Mouse (Mus musculus): ENCODE results near the gene P3h1. TPM values are rescaled to one million over a fixed set of nuclear protein-coding genes. Genes with fewer than 3 reads are reported as not detected.
A peak's percentile ranks its signal among the peaks of the same experiment; 100 is the strongest.

Gene P3h1
- total and polyA plus RNA-seq, 3 experiments: 15.7 to 30.2 TPM; not detected in 1

DNA sequence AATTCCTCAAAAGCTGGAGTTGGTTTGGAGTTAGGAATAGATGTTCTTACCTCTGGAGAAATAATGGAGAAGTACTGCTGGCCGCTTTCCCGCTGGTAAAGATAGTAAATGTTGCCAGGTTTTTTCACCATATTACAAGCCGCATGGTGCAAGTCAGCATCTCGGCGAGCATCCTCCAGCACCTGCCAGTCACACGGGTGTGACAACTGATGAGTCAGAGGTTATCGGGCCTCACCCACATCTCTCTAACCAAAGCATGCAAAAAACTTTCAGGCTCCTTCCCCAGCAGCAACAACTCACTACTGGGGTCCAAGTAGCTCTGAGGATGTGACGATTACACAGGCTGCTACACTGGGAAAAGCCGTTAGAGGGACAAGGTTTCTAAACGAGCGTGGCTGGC lies 6.0 kb upstream of the P3h1 start (continued):
- no peak for TF ChIP-seq CHD1 (IDR thresholded peaks at IDR 0.05; ENCODE audit: low read depth, low read length)
- TF ChIP-seq ETS1 (IDR thresholded peaks at IDR 0.05; ENCODE audit: low read depth, low read length): peak; percentile 56
- TF ChIP-seq MXI1 (IDR thresholded peaks at IDR 0.05; ENCODE audit: low read depth, low read length): peak; percentile 36; the same call in 1 of the 2 replicates
- no peak for TF ChIP-seq ZNF384 (IDR thresholded peaks at IDR 0.05; ENCODE audit: low read depth, low read length)
- no peak for TF ChIP-seq KAT2A (conservative IDR thresholded peaks at IDR 0.05; ENCODE audit: low read depth, low read length)
- no peak for TF ChIP-seq TBP (IDR thresholded peaks at IDR 0.05; ENCODE audit: low read depth, low read length)
- no peak for TF ChIP-seq E2F4 (IDR thresholded peaks at IDR 0.05; ENCODE audit: borderline replicate concordance, low read depth, low read length)
- no peak for TF ChIP-seq MAZ (IDR thresholded peaks at IDR 0.05; ENCODE audit: low read depth, low read length)
- no peak for TF ChIP-seq ZKSCAN1 (IDR thresholded peaks at IDR 0.05; ENCODE audit: low read depth, low read length)
- peak; percentile 62; the same call in 1 of the 2 replicates for TF ChIP-seq MYC (IDR thresholded peaks at IDR 0.05; ENCODE audit: low read depth, low read length)
- no peak for TF ChIP-seq ZC3H11A (IDR thresholded peaks at IDR 0.05; ENCODE audit: low read depth, low read length)
- TF ChIP-seq MYB (IDR thresholded peaks at IDR 0.05; ENCODE audit: low read depth, low read length): no peak

DNA sequence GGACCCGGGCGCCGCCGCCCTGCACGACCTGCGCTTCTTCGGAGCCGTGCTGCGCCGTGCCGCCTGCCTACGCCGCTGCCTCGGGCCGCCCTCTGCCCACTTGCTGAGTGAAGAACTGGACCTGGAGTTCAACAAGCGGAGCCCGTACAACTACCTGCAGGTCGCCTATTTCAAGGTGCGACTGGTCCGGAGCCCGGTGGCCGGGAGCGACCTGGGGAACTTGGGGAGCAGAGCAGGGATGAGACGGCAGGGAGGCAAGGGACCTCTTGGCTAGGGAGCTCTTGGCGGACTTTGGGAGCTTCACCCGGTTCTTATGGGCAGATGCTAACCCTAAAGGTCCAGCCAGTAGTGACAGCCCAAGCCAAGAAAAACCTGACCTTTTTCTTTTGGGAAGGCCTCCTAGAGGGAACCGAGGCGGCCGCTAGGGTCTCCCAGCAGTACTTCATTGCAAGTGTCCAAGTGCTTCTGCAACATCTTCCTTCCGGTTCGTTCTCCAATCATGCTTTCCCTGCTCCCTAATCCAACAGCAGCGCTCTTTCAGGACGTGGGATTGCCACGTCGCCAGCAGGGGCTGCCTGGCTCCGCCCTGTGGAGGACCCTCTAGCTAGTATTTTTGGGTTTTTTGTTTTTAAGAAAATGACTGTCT lies 664 bp downstream of the P3h1 start:
- DNase-seq (ENCODE audit: low read depth, low spot score): peak; percentile 83
- H3K4me1 ChIP-seq (ENCODE audit: control insufficient read depth in 1 of 2, insufficient read depth in 2 of 2, low read length in 2 of 2): peaks cover 3 to 4% of the 10 kb centered on the region in 2 experiments; a peak in 2 of 4 replicates
- peak overlapping the region; percentile 84 for H3K9ac ChIP-seq (ENCODE audit: control insufficient read depth, low read depth, low read length, poor library complexity, severe bottlenecking)
- TF ChIP-seq NELFE (IDR thresholded peaks at IDR 0.05; ENCODE audit: low read depth, low read length): peak; percentile 43
- 0 out of 2 replicates have a peak, but pooled peaks have one; percentile 15 for TF ChIP-seq MAX (IDR thresholded peaks at IDR 0.05; ENCODE audit: low read length)
- TF ChIP-seq MXI1 (IDR thresholded peaks at IDR 0.05; ENCODE audit: low read depth, low read length): peak; percentile 44; the same call in 1 of the 2 replicates
- peak in 1 of 2 experiments; percentile 53; a peak in 1 of 4 replicates for TF ChIP-seq POLR2A (IDR thresholded peaks at IDR 0.05; ENCODE audit: control insufficient read depth in 1 of 2, insufficient read depth in 1 of 2, low read depth in 1 of 2, low read length in 2 of 2, poor library complexity in 1 of 2)
- TF ChIP-seq GATA1 (IDR thresholded peaks at IDR 0.05; ENCODE audit: low read depth, low read length): no peak
- TF ChIP-seq TBP (IDR thresholded peaks at IDR 0.05; ENCODE audit: low read depth, low read length): peak; percentile 51; the same call in 1 of the 2 replicates
- peak; percentile 45 for TF ChIP-seq SIN3A (IDR thresholded peaks at IDR 0.05; ENCODE audit: low read length)
- no peak for TF ChIP-seq SMC3 (IDR thresholded peaks at IDR 0.05; ENCODE audit: low read depth, low read length)
- no peak for TF ChIP-seq GABPA (IDR thresholded peaks at IDR 0.05; ENCODE audit: low read depth, low read length)
- 0 out of 2 replicates have a peak, but pooled peaks have one; percentile 15 for TF ChIP-seq MYC (IDR thresholded peaks at IDR 0.05; ENCODE audit: low read depth, low read length)
- TF ChIP-seq CTCF (IDR thresholded peaks at IDR 0.05 in 2 of 3, conservative IDR thresholded peaks at IDR 0.05 in 1 of 3; ENCODE audit: control insufficient read depth in 1 of 3, insufficient read depth in 1 of 3, low read depth in 2 of 3, low read length in 3 of 3, poor library complexity in 1 of 3, severe bottlenecking in 1 of 3): peak in 1 of 3 experiments; percentile 2; a peak in 1 of 6 replicates
- 0 out of 2 replicates have a peak, but pooled peaks have one; percentile 6 for TF ChIP-seq UBTF (IDR thresholded peaks at IDR 0.05; ENCODE audit: borderline replicate concordance, insufficient read depth, low read depth, low read length)
- 0 out of 2 replicates have a peak, but pooled peaks have one; percentile 3 for TF ChIP-seq TCF12 (IDR thresholded peaks at IDR 0.05; ENCODE audit: low read depth, low read length)
- peaks cover 14% of the 10 kb centered on the region for H3K79me2 ChIP-seq (ENCODE audit: control insufficient read depth, insufficient read depth, low read length, poor library complexity)
- H3K27ac ChIP-seq (ENCODE audit: control insufficient read depth, low read depth, low read length): no peak overlapping the region
- H3K4me3 ChIP-seq (ENCODE audit: control insufficient read depth in 1 of 2, insufficient read depth in 1 of 2, low read depth in 2 of 2, low read length in 2 of 2): peak overlapping the region; percentile 88 to 92
- H3K27me3 ChIP-seq (ENCODE audit: control insufficient read depth in 1 of 2, insufficient read depth in 2 of 2, low read length in 2 of 2): no peaks in the 10 kb centered on the region
- H3K9me3 ChIP-seq (replicated peaks; ENCODE audit: insufficient read depth, low read length): no peaks in the 10 kb centered on the region
- peaks cover 0 to 11% of the 10 kb centered on the region in 2 experiments; a peak in 2 of 4 replicates for H3K36me3 ChIP-seq (ENCODE audit: control insufficient read depth in 1 of 2, insufficient read depth in 2 of 2, low read length in 2 of 2)
